Mouse (Mus musculus) stomach, postnatal 0 days (tissue): ENCODE data around the gene Nfe2l1.

Experiments
- CTCF ChIP-seq: IDR thresholded peaks from 2 replicates; pipeline ENCODE4 v1.5.1; 2016; ENCODE audit warnings: antibody characterized with exemption, low read depth, mild to moderate bottlenecking, moderate library complexity
- EP300 ChIP-seq: optimal IDR thresholded peaks from 2 replicates; pipeline ENCODE3; 2016; ENCODE audit warnings: antibody characterized with exemption

DNA sequence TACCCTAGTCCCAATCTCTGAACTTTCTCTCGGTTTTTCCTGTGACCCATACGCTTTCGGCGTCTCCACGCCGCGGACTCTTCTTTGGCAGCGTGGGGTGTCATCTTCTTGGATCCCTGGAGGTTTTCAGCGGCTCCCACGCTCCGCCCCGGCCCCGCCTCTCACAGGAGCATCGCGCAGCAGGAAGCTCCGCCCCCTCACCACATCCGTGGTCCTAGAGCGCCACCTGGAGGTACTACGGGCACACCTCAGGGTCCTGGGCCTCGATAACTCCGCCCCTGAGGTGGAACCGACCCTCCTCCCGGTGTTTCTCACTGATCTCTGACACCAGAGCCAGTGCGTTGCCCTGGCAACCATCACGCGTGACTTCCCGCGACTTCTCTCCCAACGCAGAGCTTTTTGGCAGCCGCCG, 32.1 kb upstream of the Nfe2l1 start:
- peak; percentile 99 for TF ChIP-seq CTCF
- no peak for TF ChIP-seq EP300
